Mouse (Mus musculus): ENCODE results near the gene Gm5157.
"Not testable (repeated sequence)": the region's sequence is repeated elsewhere in the genome, so short reads cannot be mapped to it uniquely, and the experiment has no call there.

Gene Gm5157

GRCm38 (mm10) chr7:21190323-21190722 is at the start of gene Gm5157:
Gene Gm5157 (minus strand): TSS chr7:21190423.
- not testable (repeated sequence) for DNase-seq

GRCm38 (mm10) chr7:21161885-21162284 is 28.3 kb downstream of the Gm5157 start, which contains the start of gene Vmn1r123:
Gene Vmn1r123 (plus strand): TSS chr7:21162185.
- not testable (repeated sequence) for DNase-seq

Data from lung, postnatal 36 days (tissue).